Mouse (Mus musculus) brain, adult 2 months (tissue): ENCODE data around the gene Pif1.

ENCODE experiments used
- DNase-seq: peaks from one replicate; pipeline ENCODE4 v3.0.0; 2011; ENCODE audit warnings: low read depth, low spot score

Pif1 gene

DNA sequence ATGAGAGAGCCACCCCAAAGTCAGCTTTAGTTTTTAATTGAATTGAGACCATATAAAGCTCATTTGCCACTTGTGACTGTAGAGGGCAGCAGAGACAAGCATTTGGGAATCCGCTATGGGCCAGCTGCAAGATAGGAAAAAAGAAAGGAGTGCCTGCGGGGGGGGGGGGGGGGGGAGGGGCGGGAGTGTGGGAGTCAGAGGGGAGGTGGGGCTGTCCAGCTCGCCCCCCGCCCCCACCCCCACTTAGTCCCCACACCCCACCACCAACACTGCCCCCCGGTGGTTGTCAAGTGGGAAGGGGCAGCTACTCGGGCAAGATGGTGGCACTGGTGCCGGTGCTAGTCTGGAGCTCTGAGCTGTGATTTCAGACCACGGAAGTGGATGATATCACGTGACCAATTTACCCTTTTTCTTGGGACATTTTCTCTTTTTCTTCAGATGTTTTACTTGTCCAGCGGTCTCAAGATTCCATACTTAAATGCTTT lies 11.8 kb downstream of the Pif1 start:
- DNase-seq: peak; percentile 66

DNA sequence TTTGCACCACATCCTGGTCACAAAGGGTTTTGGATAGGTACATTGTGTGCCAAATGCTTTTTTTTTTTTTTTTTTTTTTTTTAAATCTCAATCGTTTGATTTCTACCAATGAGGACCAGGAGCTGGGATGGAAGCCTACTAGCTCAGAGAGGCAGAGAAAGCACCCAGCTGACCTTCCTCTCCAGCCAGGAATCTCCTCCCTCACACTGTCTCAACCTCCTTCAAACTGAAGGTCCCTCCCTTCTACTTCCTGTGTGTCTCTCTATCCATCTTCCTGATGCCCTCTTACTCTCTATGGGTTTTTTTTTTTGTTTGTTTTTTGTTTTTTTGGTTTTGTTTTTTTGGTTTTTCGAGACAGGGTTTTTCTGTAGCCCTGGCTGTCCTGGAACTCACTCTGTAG lies 14.0 kb downstream of the Pif1 start:
- DNase-seq: no peak

DNA sequence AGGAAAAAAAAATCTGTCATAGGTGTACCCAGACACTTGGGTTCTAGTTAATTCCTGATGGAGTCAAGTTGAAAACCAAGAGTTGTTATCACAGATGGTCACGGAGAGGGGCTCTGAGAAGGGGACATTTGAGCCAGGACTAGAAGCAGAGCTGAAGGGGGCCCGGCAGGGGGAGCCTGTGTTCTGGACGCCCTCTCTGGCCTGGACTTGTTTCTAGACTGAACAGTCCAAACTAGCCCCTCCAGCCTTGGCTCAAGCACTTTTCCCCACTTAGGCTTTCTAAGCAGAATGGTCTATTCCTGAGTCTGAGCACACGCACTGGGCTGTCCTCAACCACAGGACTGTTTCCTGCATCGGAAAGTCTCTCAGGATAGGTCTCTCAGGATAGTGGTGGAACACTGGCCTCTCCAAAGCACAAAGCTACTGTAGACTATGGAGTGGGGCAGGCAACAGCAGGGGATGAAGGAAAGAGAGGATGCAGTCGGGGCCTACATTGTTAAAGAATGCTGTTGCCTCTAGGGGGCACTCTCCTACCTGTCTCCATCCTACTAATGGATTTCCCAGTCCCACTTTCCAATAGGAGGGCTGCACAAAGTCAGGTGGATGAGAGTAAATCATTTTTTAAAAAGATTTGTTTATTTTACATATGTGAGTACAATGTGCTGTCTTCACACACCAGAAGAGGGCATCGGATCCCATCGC lies 16.6 kb downstream of the Pif1 start:
- no peak for DNase-seq

DNA sequence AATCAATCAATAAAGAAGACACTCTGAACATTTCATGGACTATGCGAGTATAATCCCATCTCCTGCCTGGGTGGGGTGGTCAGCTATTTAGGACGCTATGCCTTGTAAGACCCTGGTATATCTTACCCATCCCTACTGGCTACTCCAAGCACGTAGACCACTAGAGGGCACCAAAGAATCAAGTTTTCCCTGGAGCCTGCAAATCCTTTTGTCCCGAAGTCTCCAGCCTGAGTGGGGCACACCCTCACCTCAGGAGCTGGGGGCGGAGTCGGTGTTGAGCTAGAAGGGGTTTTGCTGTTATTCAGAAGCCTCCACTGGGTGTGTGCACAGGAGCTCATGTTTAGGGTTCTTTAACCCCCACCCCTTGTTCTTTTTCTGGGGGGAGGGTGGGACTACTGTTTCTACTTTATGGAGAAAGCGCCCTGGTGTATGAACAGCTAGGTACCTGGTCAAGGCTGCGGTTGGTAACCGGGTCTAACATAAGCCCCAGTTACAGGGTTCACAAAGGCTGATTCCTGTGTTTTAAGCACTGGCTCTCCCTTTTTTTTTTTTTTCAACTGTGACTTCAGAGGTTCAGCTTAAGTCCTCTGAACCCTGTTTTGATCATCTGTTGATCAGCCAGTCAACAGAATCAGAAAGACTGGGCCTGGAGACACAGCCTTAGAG lies 18.6 kb downstream of the Pif1 start:
- peak; percentile 90 for DNase-seq

DNA sequence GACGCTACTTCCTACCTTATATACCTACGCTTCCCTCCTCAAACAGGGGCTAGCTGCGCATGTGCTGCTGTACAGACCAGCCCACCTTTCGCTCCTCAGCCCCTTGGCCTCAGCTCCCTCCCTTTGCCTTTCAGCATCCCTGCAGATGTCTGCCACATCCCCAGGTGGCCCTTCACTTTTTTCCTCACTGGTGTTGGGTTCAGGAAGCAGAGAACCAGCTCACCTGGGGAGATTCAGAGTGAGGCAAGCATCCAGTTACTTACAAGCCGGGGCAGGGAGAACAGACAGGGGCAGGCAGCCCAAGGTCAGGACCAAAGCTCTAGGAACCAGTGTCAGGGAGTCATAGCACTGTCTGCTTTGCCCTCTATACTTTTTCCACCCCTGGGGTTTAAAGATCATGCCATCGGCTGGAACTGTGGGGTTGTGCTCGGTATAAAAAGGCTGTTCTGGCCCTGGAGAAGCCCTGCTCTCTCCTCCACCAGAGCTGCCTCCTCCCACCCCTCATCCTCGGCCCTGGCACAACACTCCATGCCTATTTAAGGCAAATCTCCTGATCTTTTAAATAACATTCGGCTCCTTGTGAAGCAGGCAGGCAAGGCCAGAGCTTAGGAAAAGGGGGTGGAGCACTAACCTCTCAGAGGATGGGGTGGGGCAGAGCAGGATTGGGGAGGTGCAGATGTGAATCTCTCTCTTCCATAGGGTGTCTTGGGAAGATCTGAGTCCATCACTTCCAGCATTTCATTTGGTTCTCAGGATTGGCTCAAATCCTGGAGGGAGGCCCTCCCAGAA lies 19.6 kb downstream of the Pif1 start:
- no peak for DNase-seq

DNA sequence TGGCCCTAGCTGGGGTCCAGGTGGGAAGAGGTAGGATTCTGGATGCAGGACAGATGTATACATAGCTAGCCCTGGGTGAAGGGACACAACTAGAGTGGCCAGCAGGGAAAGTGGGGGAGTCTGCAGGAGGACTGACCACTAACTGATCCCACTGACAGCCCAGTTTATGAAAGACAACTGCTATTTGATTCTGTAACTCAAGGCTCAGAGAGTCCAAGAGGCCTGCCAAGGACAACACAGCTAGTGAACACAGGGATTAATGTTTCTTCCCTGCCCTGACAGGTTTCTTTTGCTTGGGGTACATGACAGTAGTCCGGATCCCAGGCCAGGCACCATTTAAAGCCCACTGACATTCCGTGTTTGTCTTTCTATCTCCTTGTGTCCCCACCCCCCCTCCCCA lies 20.2 kb downstream of the Pif1 start:
- DNase-seq: no peak

DNA sequence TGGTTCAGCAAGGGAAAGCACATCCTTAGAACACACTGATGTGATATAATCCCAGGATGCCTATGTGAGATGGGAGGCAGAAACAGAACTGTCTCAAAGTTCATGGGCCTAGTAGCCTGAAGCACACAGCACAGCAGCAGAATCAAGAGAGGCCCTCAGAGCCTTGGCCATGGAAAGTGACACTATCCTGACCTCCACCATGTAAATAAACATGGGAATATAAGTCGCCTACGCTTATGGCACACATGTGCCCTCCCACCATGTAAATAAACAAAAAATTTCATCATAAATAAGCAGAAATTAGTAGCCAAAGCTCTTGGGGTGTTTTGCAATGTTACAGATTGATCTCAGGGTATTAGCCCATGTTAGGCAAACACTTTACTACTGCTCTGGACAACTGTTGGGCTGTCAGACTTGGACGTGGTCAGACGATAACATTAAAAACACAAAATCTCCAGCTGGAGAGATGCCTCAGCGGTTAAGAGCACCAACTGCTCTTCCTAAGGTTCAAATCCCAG lies 25.1 kb downstream of the Pif1 start:
- DNase-seq: no peak

DNA sequence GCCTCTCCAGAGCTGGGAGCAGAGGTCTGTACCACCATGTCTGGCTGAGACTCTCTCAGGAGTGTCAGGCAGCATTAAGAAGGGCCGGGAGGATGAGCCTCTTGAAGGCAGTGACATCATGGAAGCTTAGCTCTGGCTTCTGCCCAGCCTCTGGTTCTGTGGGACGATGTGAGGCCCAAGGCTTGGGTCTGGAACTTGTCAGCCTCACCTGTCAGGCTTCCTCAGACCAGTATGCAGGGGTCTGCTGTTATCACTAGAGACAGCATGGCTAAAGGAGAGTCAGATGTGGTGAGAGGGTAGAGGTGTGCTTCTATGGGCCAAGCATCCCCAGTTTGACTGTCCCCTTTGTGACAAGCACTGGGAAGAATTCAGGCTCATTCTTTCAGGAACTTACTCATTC lies 26.1 kb downstream of the Pif1 start:
- DNase-seq: no peak

DNA sequence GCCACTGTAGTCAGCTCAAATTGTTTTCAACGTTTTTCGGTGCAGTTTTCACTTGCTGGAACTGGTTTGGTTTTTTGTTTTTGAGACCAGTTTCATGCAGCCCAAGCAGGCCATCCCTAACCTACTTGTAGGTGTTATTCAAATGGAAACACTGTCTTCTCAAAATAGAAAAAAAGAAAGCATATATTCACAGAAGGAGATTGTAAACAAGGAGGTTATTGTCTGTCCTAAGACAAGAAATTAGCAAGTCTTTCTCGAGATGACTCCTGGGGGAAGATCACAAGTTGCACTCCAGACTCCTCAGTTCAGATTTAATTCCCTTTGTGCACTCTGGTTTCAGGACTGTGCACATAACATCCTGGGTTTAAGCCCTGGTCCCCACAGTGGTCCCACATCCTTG lies 32.4 kb downstream of the Pif1 start:
- no peak for DNase-seq

DNA sequence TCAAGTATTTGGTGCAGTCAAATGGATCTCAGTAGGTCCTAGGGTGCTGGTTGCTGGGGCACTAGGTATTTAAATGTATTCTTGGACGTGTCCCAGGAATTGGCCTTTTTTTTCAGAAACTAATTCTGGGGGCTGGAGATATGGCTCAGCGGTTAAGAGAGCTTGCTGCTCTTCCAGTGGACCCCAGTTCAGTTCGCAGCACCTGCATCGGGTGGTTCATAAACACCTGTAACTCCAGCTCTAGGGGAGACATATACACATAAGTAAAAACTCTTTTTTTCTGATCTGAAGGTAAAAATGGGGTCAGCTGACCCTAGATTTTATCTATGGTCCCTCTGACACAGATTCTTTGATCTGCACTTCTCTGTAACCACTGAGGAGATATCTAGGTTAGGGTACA lies 34.2 kb downstream of the Pif1 start:
- DNase-seq: no peak

DNA sequence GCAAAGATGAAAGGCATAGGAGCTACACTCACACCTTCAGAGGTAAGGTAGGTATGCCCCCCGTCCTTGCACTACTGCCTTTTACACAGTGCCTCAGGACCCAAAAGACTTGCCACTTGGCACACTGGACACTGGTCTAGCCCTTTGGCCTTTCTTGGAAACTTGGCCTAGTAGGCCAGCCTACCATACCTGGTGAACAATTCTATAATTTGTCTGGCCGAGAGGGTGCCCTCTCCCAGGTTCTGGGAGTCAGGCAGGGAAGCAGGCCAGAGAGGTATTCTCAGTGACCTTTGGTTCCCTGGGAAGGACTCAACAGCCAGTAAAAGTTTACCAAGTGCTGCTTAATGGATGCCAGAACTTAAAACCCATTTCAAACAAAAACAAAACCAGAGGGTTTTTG lies 34.7 kb downstream of the Pif1 start:
- no peak for DNase-seq

DNA sequence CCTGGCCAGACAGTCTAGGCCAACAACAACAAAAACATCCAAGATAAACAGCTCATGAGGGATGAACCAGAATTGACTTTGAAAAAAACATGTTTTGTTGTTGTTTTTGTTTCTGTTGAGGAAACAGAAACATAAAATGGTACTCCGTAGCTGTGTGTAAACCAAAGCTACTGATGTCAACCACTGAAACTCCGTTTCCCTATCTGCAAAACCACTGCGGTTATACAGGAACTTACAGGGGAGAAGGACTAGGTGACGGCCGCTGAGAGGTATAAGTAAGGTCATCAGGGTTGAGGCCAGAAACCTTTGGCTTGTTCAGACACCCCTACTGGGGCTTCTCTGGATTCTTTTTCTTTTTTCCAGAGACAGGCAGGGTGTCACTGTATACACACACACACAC lies 35.9 kb downstream of the Pif1 start:
- no peak for DNase-seq

DNA sequence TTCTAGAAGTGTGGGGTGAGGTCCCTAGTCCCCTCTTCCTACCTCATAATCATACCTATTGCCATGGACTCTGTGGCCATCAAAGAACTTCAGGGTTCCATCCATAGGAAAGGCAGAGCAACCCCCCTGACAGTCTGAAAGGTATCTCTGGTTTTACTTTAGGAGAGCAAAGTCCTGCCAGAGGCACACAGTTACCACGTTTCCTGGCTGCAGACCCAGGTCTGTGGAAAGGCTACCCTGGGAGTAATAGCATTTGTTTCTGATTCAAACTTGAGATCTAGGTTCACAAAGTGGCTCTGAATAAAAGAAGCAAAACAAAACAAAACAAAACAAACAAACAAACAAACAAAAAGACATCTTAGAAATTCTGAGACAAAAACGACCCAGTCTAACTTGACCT lies 37.3 kb downstream of the Pif1 start:
- DNase-seq: no peak

DNA sequence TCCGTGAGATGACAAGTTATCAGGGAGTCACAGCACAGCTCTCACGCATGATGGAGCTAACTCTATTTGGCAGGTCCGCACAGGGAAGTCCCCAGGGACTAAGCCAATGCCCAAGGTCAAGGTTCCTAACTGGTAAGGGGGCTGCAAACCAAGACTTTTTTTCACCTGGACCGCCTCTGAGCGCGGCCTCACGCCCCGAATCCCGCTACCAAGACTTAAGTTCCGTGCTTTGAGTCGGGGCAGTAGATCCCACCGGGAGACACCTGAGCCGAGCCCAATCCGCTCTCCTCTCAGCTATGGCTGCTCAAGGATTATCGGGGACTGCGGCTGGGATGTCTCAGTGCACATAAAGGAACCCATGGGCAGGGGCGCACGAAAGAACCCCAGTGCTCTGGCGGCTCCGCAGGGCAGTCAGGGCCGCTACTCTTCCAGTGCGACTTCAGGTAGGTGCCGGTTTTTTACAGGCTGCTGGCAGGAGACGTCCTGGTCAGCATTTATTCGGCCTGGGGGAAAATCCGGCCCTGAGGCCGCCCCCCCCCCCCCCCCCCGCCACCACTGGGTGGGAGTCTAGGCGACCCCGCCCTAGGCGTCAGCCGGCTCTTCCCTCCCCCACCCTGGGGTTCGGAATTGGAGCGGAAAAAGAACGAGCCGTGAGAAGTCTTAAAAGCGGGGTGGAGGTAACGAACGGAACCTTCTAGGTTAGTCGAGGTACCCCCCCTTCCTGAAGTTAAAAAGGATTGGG lies 42.2 kb downstream of the Pif1 start, which contains the start of gene Rbpms2:
TSS of gene Rbpms2 (plus strand) at position 624 of the 742 bp plus-strand sequence.
- no peak for DNase-seq

DNA sequence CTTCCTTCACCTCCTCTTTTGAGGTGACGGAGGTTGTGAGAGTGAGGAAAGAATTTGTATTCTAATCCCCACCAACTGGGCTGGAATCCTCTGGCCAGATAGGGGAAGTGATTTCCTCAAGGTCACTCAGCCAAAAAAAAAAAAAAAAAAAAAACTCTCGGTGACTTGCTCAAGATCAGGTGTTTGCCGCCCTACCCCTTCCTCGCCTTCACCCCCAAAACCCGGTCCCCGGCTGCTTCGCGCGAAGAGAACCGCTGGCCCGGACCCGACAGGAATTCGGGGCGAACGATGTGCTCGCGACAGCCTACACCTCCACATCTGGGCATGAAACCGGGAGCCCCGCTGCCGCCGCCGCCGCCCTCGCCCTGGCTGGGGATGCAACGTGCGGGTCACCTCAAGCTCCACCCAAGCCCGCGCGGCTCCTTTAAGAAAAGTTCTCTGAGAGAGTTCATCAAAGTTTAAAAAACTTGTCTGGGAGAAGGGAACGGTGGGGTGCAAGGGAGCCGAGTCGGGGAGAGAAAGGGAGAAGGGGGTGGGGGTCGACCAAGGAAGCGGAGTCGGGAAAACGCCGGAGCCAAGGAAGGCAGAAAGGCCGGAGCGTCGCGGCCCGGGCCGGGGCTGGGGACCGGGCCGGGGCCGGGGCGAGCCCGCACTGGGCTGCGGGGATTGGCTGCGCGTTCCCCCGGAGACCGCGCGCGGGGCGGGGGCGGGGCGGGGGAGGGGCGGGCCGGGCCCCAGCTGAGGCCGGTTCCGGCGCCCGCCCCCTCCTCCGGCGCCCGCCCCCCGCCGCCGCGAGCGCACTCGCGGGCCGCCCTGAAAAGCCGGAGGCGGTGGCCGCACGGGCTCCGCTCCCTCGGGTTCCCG lies 43.0 kb downstream of the Pif1 start:
- DNase-seq: no peak

DNA sequence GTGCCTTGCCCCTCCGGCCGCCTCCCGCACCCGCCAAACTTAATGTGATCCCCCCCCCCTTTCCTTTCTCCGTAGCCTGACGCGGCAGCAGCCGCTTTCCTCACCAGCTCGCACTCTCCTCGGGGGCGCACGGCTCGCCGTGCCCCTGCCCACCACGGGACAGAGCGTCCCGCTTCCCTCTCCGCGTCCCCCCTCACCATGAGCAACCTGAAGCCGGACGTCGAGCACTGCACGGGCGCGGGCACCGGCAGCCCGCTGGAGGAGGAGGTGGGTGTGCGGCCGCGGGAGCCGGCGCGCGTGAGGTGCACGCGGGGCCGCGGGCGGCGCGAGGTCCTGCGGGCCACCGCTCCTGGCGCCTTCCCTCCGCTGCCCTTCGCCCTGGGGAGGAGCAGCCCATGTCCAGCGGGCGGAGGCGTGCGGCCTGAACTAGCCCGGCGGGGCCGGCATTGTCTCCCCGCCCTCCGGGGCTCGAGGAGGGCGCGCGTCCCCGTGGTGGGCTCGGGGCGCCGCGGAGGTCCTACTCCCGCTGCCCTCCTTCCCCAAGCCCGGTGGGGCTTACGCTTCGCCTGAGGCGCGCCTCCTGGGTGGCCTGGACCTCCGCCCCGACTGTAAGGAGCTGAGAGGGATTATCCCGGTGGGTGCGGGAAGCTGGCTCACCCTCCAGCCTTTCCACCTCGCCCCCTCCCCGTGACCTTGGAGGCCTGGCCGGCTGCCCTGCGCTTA lies 43.8 kb downstream of the Pif1 start:
- DNase-seq: no peak

DNA sequence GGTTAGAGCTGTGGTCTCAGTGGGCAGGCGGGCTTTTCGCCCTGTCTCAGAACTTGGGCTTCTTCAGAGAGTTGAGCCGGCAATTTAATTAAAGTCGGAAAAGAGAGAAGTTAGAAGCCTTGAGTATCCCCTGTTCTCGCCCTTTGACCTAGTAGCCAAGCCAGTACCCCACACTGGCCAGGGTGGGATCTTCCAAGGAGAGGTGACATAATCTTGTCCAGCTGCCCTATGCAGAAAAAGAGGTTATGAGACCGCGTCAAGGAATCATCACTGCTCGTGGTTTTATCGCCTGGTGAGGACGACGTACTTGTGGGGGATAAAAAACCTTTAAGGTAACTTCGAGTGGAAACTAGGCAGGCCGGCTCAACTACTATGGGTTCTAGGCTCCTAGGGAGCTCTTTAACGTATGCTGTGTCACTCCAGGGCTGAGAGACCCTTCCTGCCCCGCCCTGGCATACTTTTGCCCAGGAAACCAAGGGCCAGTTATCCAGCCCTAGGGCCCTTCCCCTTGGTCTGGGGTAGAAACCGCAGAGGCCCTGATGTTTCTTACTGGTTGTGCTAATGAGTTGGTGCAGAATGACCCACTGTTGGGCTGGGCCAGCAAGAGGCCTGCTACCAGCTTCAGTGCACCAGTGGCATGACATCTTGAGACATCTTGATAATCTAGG lies 44.5 kb downstream of the Pif1 start:
- DNase-seq: no peak

DNA sequence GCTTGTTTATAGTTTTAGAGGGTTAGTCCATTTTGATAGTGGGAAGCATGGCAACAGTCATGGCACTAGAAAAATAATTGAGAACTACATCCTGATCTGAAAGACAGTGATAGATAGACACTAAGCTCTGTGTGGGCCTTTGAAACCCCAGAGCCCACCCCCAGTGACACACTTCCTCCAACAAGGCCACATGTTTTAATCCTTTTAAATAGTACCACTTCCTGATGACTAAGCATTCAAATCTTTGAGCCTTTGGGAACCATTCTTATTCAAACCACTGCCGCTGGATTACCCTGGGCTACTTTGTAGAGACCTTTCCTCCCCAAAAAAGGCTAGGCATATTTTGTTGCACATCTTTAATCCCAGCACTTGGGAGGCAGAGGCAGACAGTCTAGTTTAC lies 48.8 kb downstream of the Pif1 start:
- no peak for DNase-seq

DNA sequence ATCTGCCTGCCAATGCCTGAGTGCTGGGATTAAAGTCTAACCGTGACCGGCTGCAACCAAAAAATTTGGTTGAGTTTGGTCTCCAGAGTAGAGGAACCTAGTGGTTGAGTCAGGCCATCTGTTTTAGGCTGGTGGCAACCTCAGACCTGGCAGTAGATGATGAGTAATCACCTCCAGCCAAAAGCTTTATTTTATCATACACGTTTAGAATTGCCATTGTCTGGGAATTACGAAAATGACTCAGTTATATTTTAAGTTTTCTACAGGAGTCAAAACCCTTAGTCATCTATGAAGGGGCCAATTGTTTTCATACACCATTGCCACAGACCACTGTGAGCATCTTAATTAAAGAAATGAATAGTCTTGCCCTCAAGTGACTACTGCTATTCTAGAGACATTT lies 50.0 kb downstream of the Pif1 start:
- no peak for DNase-seq
